Mouse (Mus musculus) heart, embryonic 13.5 days (tissue): Measurements from ENCODE around the gene Asic1. TPM values are rescaled to one million over a fixed set of nuclear protein-coding genes. Genes with fewer than 3 reads are reported as not detected.
A peak's percentile ranks its signal among the peaks of the same experiment; 100 is the strongest.

Experiments
- ATAC-seq: fragments of 200-750 bp; cut with Nextera tagmentation; 2 replicates; pipeline ENCODE4 v1.8.0; 2017; ENCODE audit warnings: moderate TSS enrichment; ENCODE audit not compliant: insufficient number of reproducible peaks, low FRiP score, low TSS enrichment; ENCODE audit errors: extremely low read depth
- H3K27ac ChIP-seq: fragments of 300-500 bp; sonication (generic); replicated peaks from 2 replicates; pipeline ENCODE4 v1.5.1; 2015; ENCODE audit warnings: moderate library complexity, mild to moderate bottlenecking, inconsistent platforms
- H3K27me3 ChIP-seq: fragments of 300-500 bp; sonication (generic); replicated peaks from 2 replicates; pipeline ENCODE4 v1.6.1; 2015; ENCODE audit warnings: mild to moderate bottlenecking, inconsistent platforms
- H3K36me3 ChIP-seq: fragments of 300-500 bp; sonication (generic); 2 replicates; pipeline ENCODE4 v1.6.1; 2015; ENCODE audit warnings: mild to moderate bottlenecking, inconsistent platforms
- H3K4me1 ChIP-seq: fragments of 300-500 bp; sonication (generic); 2 replicates; pipeline ENCODE4 v1.6.1; 2015; ENCODE audit warnings: inconsistent platforms
- H3K4me2 ChIP-seq: fragments of 300-500 bp; sonication (generic); 2 replicates; pipeline ENCODE4 v1.6.1; 2015; ENCODE audit warnings: inconsistent platforms, mild to moderate bottlenecking, moderate library complexity
- H3K4me3 ChIP-seq: fragments of 300-500 bp; sonication (generic); 2 replicates; pipeline ENCODE4 v1.5.1; 2015; ENCODE audit warnings: moderate library complexity, mild to moderate bottlenecking, inconsistent platforms
- H3K9ac ChIP-seq: fragments of 300-500 bp; sonication (generic); 2 replicates; pipeline ENCODE4 v1.6.1; 2015; ENCODE audit warnings: inconsistent platforms, mild to moderate bottlenecking, moderate library complexity
- H3K9me3 ChIP-seq: fragments of 300-500 bp; sonication (generic); 2 replicates; pipeline ENCODE4 v1.6.1; 2016; ENCODE audit warnings: inconsistent platforms
- WGBS: fragments of 180-500 bp; shearing (Covaris S2); methylation state at CpG from one replicate; pipeline ENCODE4 v1.1.7; 2015; ENCODE audit warnings: mixed read lengths; 5-methylcytosine and 5-hydroxymethylcytosine counted together
- polyA plus RNA-seq: library from polyadenylated mRNA; unstranded; fragments of >200 nt; fragmentation: Nextera tagmentation; extraction: Ambion mirVana; gene quantifications from 2 replicates; pipeline ENCODE4 v1.2.1, GENCODE M21; 2015

Gene Asic1
- polyA plus RNA-seq, 1 experiment from 2014 or later: 1.8 TPM

- 36% methylated on average over 2 of the region's 2 CpGs for WGBS
- peak overlapping the region; percentile 85 for H3K4me2 ChIP-seq
- H3K27me3 ChIP-seq: peaks cover 26% of the 10 kb centered on the region
- peaks cover 72% of the 10 kb centered on the region for H3K4me1 ChIP-seq
- H3K9ac ChIP-seq: peak overlapping the region; percentile 95
- no peaks in the 10 kb centered on the region for H3K9me3 ChIP-seq
- peak overlapping the region; percentile 91 for H3K4me3 ChIP-seq
- ATAC-seq: no peak
- no peaks in the 10 kb centered on the region for H3K36me3 ChIP-seq
- peak overlapping the region; percentile 32; the same call in 1 of the 2 replicates for H3K27ac ChIP-seq
Measured at GRCm38 (mm10) chr15:99650304-99650703, 19.9 kb upstream of the Asic1 start.

- ATAC-seq: peak; percentile 86
- H3K27ac ChIP-seq: peak within 1 kb of the TSS; percentile 43; the same call in 1 of the 2 replicates
Measured at GRCm38 (mm10) chr15:99651163-99651872, 18.9 kb upstream of the Asic1 start, which contains the start of gene Racgap1. Gene Racgap1, minus strand, starts transcription at chr15:99651656.

GRCm38 (mm10) chr15:99651984-99652872 is 17.9 kb upstream of the Asic1 start:
- ATAC-seq: no peak
- 73% methylated on average over 10 of the region's 10 CpGs for WGBS
- H3K27me3 ChIP-seq: peaks cover 44% of the 10 kb centered on the region
- H3K9ac ChIP-seq: peak overlapping the region; percentile 65
- H3K9me3 ChIP-seq: no peaks in the 10 kb centered on the region
- H3K36me3 ChIP-seq: no peaks in the 10 kb centered on the region
- H3K4me2 ChIP-seq: peak overlapping the region; percentile 85
- H3K27ac ChIP-seq: no peak overlapping the region
- peak overlapping the region; percentile 91 for H3K4me3 ChIP-seq
- peaks cover 55% of the 10 kb centered on the region for H3K4me1 ChIP-seq

More at GRCm38 (mm10) chr15:99651163-99651872, 18.9 kb upstream of the Asic1 start, which contains the start of gene Racgap1:
- Histone ChIP-seq H3K9ac (peak within 1 kb of the TSS; percentile 95), H3K27me3 (peaks cover 36% of the 10 kb centered on the region), H3K9me3 (no peaks in the 10 kb centered on the region), H3K36me3 (no peaks in the 10 kb centered on the region), H3K4me3 (peak within 1 kb of the TSS; percentile 91), H3K4me1 (peaks cover 64% of the 10 kb centered on the region), H3K4me2 (peak within 1 kb of the TSS; percentile 85)
- under 1% methylated on average over 60 of the region's 68 CpGs for WGBS

- WGBS: 9% methylated on average over 8 of the region's 8 CpGs
- H3K4me1 ChIP-seq: peaks cover 44% of the 10 kb centered on the region
- peaks cover 44% of the 10 kb centered on the region for H3K27me3 ChIP-seq
- peak overlapping the region; percentile 44 for H3K4me3 ChIP-seq
- H3K36me3 ChIP-seq: no peaks in the 10 kb centered on the region
- H3K4me2 ChIP-seq: peak overlapping the region; percentile 71
- ATAC-seq: no peak
- peak overlapping the region; percentile 73 for H3K9ac ChIP-seq
- no peaks in the 10 kb centered on the region for H3K9me3 ChIP-seq
- H3K27ac ChIP-seq: no peak overlapping the region
Measured at GRCm38 (mm10) chr15:99653291-99653690, 16.9 kb upstream of the Asic1 start.

- Histone ChIP-seq H3K4me3 (peak overlapping the region; percentile 44), H3K9ac (peak overlapping the region; percentile 73), H3K4me1 (peaks cover 38% of the 10 kb centered on the region), H3K27me3 (peaks cover 44% of the 10 kb centered on the region), H3K9me3 (no peaks in the 10 kb centered on the region), H3K27ac (no peak overlapping the region), H3K36me3 (no peaks in the 10 kb centered on the region), H3K4me2 (peak overlapping the region; percentile 71)
- WGBS: 9% methylated on average over 21 of the region's 21 CpGs
- no peak for ATAC-seq
Measured at GRCm38 (mm10) chr15:99653876-99654275, 16.3 kb upstream of the Asic1 start.

GRCm38 (mm10) chr15:99655956-99656355 is 14.2 kb upstream of the Asic1 start:
- Histone ChIP-seq H3K27ac (no peak overlapping the region), H3K4me1 (peaks cover 18% of the 10 kb centered on the region), H3K27me3 (peaks cover 46% of the 10 kb centered on the region), H3K4me3 (no peak overlapping the region), H3K9ac (no peak overlapping the region), H3K9me3 (no peaks in the 10 kb centered on the region), H3K36me3 (no peaks in the 10 kb centered on the region), H3K4me2 (no peak overlapping the region)
- 42% methylated on average over 9 of the region's 9 CpGs for WGBS
- ATAC-seq: no peak

GRCm38 (mm10) chr15:99658437-99658836 is 11.7 kb upstream of the Asic1 start:
- ATAC-seq: no peak
- WGBS: 54% methylated on average over 2 of the region's 2 CpGs

GRCm38 (mm10) chr15:99661121-99661830 is 8.9 kb upstream of the Asic1 start:
- Histone ChIP-seq H3K27me3 (peaks cover 26% of the 10 kb centered on the region), H3K4me2 (no peak overlapping the region), H3K4me1 (peaks cover 35% of the 10 kb centered on the region), H3K9ac (no peak overlapping the region), H3K9me3 (no peaks in the 10 kb centered on the region), H3K36me3 (no peaks in the 10 kb centered on the region), H3K27ac (no peak overlapping the region), H3K4me3 (no peak overlapping the region)
- WGBS: 90% methylated on average over 15 of the region's 15 CpGs
- ATAC-seq: no peak

More at GRCm38 (mm10) chr15:99658437-99658836, 11.7 kb upstream of the Asic1 start:
- H3K36me3 ChIP-seq: no peaks in the 10 kb centered on the region
- H3K4me3 ChIP-seq: no peak overlapping the region
- no peaks in the 10 kb centered on the region for H3K9me3 ChIP-seq
- H3K4me1 ChIP-seq: peaks cover 26% of the 10 kb centered on the region
- peaks cover 42% of the 10 kb centered on the region for H3K27me3 ChIP-seq
- H3K9ac ChIP-seq: no peak overlapping the region
- no peak overlapping the region for H3K27ac ChIP-seq
- no peak overlapping the region for H3K4me2 ChIP-seq

GRCm38 (mm10) chr15:99662371-99662770 is 7.8 kb upstream of the Asic1 start:
- Histone ChIP-seq H3K9ac (peak overlapping the region; percentile 44; the same call in 1 of the 2 replicates), H3K27ac (peak overlapping the region; percentile 34; the same call in 1 of the 2 replicates), H3K36me3 (no peaks in the 10 kb centered on the region), H3K4me1 (peaks cover 40% of the 10 kb centered on the region), H3K27me3 (peaks cover 29% of the 10 kb centered on the region), H3K9me3 (no peaks in the 10 kb centered on the region), H3K4me3 (no peak overlapping the region), H3K4me2 (no peak overlapping the region)
- ATAC-seq: no peak
- 17% methylated on average over 7 of the region's 7 CpGs for WGBS

GRCm38 (mm10) chr15:99663964-99664599 is 6.1 kb upstream of the Asic1 start:
- peak overlapping the region; percentile 79 for H3K27ac ChIP-seq
- peak overlapping the region; percentile 82 for H3K4me2 ChIP-seq
- H3K9ac ChIP-seq: peak overlapping the region; percentile 74
- H3K4me1 ChIP-seq: peaks cover 43% of the 10 kb centered on the region
- no peaks in the 10 kb centered on the region for H3K9me3 ChIP-seq
- WGBS: 4% methylated on average over 17 of the region's 17 CpGs
- ATAC-seq: no peak
- no peaks in the 10 kb centered on the region for H3K36me3 ChIP-seq
- H3K27me3 ChIP-seq: peaks cover 40% of the 10 kb centered on the region
- H3K4me3 ChIP-seq: peak overlapping the region; percentile 47
